Mouse (Mus musculus) lung, adult 2 months (tissue): ENCODE results near the gene Kdm2b.

Source experiments
- CTCF ChIP-seq: fragments of 200-500 bp; IDR thresholded peaks from 2 replicates; pipeline ENCODE4 v1.5.1; 2011; ENCODE audit warnings: mild to moderate bottlenecking, low read length, control low read depth; ENCODE audit not compliant: insufficient read depth
- POLR2A ChIP-seq: fragments of 200-500 bp; IDR thresholded peaks from 2 replicates; pipeline ENCODE4 v1.6.1; 2011; ENCODE audit warnings: low read depth, mild to moderate bottlenecking, control low read depth, low read length, borderline replicate concordance; ENCODE audit errors: extremely low read depth

DNA sequence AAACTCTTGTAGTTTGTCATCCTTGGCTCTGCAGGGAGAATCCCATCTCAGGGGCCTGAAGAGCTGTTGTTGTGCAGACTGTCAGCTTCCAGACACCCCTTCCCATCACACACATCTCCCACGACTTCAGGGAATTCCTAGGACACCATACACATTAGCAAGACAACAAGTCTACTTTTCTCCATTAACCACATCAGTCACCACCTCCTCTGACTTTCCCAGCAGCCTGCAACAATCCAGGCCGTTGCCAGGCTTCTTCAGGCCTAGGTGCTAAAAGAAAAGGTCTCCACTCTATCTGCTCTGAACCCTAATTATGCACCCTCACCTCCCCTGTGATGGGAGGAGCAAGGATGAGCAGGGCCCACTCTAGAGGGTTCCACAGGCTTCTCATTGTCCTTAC is 99.2 kb downstream of the Kdm2b start:
- TF ChIP-seq CTCF: no peak
- TF ChIP-seq POLR2A: no peak
